Mouse (Mus musculus) forebrain, postnatal 0 days (tissue): Measurements from ENCODE around the gene Tinagl1. TPM values are rescaled to one million over a fixed set of nuclear protein-coding genes. Genes with fewer than 3 reads are reported as not detected.

Source experiments
- ATAC-seq: fragments of 200-750 bp; cut with Nextera tagmentation; 2 replicates; pipeline ENCODE4 v1.8.0; 2017; ENCODE audit warnings: mild to moderate bottlenecking, moderate library complexity
- DNase-seq: peaks from one replicate; pipeline ENCODE4 v3.0.0-alpha.2; 2015
- H3K27ac ChIP-seq: fragments of 300-500 bp; sonication (generic); 2 replicates; pipeline ENCODE4 v1.5.1; 2014; ENCODE audit warnings: low read depth, mild to moderate bottlenecking, antibody characterized with exemption, low read length, moderate library complexity, mixed read lengths
- H3K27me3 ChIP-seq: fragments of 300-500 bp; sonication (generic); 2 replicates; pipeline ENCODE4 v1.6.1; 2014; ENCODE audit warnings: mild to moderate bottlenecking, low read length, mixed read lengths; ENCODE audit not compliant: insufficient read depth
- H3K36me3 ChIP-seq: fragments of 300-500 bp; sonication (generic); 2 replicates; pipeline ENCODE4 v1.6.1; 2014; ENCODE audit warnings: mild to moderate bottlenecking, moderate library complexity; ENCODE audit not compliant: insufficient read depth
- H3K4me1 ChIP-seq: fragments of 300-500 bp; sonication (generic); 2 replicates; pipeline ENCODE4 v1.6.1; 2014; ENCODE audit warnings: antibody characterized with exemption; ENCODE audit not compliant: insufficient read depth
- H3K4me2 ChIP-seq: fragments of 300-500 bp; sonication (generic); 2 replicates; pipeline ENCODE4 v1.6.1; 2014; ENCODE audit warnings: low read depth, mild to moderate bottlenecking, moderate library complexity
- H3K4me3 ChIP-seq: fragments of 300-500 bp; sonication (generic); 2 replicates; pipeline ENCODE4 v1.5.1; 2014; ENCODE audit warnings: low read depth, low read length, mixed read lengths
- H3K9ac ChIP-seq: fragments of 300-500 bp; sonication (generic); 2 replicates; pipeline ENCODE4 v1.6.1; 2014; ENCODE audit warnings: mild to moderate bottlenecking
- H3K9me3 ChIP-seq: fragments of 300-500 bp; sonication (generic); 2 replicates; pipeline ENCODE4 v1.6.1; 2016; ENCODE audit warnings: low read length
- CTCF ChIP-seq: sonication (generic); IDR thresholded peaks from 2 replicates; pipeline ENCODE4 v1.5.1; 2016; ENCODE audit warnings: antibody characterized with exemption, control low read depth, low read depth
- WGBS: fragments of 180-500 bp; shearing (Covaris S2); extraction: QIAGEN DNeasy Blood & Tissue Kit; methylation state at CpG from one replicate; pipeline ENCODE4 v1.1.7; 2014; 5-methylcytosine and 5-hydroxymethylcytosine counted together
- polyA plus RNA-seq: library from polyadenylated mRNA; unstranded; fragments of >200 nt; fragmentation: Nextera tagmentation; extraction: Ambion mirVana; gene quantifications from 2 replicates; pipeline ENCODE4 v1.2.1, GENCODE M21; 2015
- total RNA-seq: library from RNA; depleted of rRNA; stranded (reverse); fragments of >200 nt; gene quantifications from 2 replicates; pipeline ENCODE4 v1.2.3, GENCODE M21; 2014; rRNA removed

Gene Tinagl1
- total RNA-seq (3.5 and 6.7 TPM in 2 replicates), polyA plus RNA-seq (3.5 and 4.5 TPM in 2 replicates)

DNA sequence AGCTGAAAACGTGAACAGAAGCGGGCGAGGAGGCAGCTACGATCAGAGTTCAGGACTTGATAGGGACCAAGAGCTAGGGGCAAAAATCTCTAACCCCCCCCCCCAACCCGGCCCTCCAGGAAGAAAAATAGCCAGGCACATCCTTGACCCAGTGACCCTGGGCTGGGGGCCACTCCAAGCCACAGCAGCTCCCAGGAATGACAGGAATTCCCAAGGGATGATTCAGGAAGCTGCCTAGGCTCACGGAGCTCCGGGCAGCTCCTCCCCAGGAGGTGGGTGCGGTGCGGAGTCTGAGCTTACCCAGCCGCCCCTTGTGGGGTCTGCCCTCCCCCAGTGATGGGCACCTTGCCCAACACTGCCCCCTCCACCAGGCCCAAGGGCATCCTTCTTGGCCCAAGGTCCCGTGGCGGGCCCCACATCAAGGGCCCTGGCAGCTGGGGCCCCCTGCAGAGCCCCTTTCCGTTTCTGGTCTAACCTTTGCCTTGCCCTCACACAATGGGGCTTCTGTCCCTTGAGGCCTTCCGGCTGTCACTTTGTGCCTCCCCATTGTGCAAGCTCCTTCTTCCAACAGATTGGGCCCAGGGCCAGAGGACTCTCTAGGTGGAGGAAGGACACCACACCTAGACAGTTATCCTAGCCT is at the start of gene Tinagl1:
Tinagl1 (minus strand) TSS at position 51 of the 640 bp plus-strand sequence.
- no peak within 1 kb of the TSS for H3K27ac ChIP-seq
- no peaks in the 10 kb centered on the region for H3K4me1 ChIP-seq
- 0 out of 2 replicates have a peak within 1 kb of the TSS, but pooled peaks have one; percentile 2 for H3K4me2 ChIP-seq
- H3K27me3 ChIP-seq = peaks cover 16% of the 10 kb centered on the region
- H3K36me3 ChIP-seq = no peaks in the 10 kb centered on the region
- H3K9me3 ChIP-seq = no peaks in the 10 kb centered on the region
- H3K9ac ChIP-seq = no peak within 1 kb of the TSS
- DNase-seq (no peak), ATAC-seq (no peak)
- no peak for TF ChIP-seq CTCF
- 1% methylated on average over 14 of the region's 14 CpGs for WGBS
- H3K4me3 ChIP-seq = no peak within 1 kb of the TSS

DNA sequence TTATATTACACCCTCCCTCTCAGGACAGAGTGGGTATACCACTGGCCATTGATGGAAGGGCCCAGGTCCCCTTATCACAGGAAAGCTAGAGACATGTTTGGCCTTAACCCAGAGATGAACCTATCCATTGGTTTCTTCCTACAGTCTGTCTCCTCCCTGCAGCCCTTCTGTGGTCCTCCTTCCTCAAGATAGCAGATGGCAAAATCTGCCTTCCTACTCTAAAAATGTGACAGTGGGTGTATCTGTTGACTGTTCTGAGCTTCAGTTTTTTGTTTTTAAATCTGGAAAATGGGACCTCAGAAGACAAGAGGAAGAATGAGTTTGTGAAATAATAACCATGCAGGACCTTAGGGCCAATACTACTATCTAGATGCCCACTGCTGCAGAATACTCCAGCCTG is 49.1 kb upstream of the Tinagl1 start:
- Histone ChIP-seq H3K9ac (no peak overlapping the region), H3K27ac (no peak overlapping the region)

DNA sequence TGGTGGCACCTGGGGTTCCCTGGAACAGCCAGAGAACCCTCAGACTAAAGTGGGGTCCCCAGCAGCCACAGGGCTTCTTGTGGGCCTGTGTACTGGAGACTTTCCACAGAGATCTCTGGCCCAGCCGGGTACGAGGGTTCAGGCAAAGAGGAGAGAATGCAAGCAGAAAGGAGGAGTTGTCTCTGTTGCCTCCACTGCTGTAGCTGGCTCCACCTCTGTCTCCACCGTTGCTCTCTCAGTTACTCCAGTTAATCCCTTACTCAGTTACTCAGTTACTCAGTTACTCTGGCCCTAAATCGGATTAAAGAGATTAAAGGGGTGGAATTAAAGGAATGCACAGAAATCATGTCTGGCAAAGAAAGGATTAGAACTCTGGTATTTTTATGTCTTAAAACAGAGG is 47.3 kb upstream of the Tinagl1 start, which contains the start of gene Gm853:
Gm853 (minus strand) TSS at position 223 of the 400 bp plus-strand sequence.
- Histone ChIP-seq H3K4me2 (no peak within 1 kb of the TSS), H3K4me3 (no peak within 1 kb of the TSS), H3K9ac (no peak within 1 kb of the TSS), H3K27ac (no peak within 1 kb of the TSS), H3K9me3 (no peaks in the 10 kb centered on the region), H3K27me3 (no peaks in the 10 kb centered on the region), H3K4me1 (no peaks in the 10 kb centered on the region), H3K36me3 (no peaks in the 10 kb centered on the region)
- no peak for ATAC-seq
- TF ChIP-seq CTCF = no peak
- 56% methylated on average over 4 of the region's 4 CpGs for WGBS
- DNase-seq = no peak

More for the DNA sequence above, 49.1 kb upstream of the Tinagl1 start:
- ATAC-seq = no peak
- Histone ChIP-seq H3K27me3 (no peaks in the 10 kb centered on the region), H3K4me2 (no peak overlapping the region), H3K4me1 (no peaks in the 10 kb centered on the region), H3K9me3 (no peaks in the 10 kb centered on the region), H3K4me3 (no peak overlapping the region), H3K36me3 (no peaks in the 10 kb centered on the region)
- no peak for DNase-seq
- TF ChIP-seq CTCF = no peak

DNA sequence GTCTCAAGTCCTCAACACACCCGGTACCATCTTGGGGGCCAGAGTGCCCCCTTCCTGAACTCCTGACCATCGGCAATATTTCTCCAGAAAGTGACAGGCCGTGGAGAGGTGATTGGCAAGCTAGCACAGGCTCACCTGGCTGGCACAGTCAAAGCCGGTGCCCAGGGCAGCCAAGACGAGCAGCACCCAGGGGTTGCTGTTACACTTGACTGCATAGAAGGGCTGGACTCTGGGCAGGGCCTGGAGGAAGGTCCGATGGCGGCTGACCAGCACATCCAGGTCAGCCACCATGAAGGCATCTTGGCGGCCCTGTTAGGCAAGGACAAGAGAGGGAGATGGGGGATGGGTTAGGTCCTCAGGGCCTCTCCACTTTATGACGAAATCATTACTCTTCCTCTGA is 45.3 kb upstream of the Tinagl1 start:
- no peak for ATAC-seq
- H3K4me2 ChIP-seq = no peak overlapping the region
- no peaks in the 10 kb centered on the region for H3K36me3 ChIP-seq
- DNase-seq = no peak
- no peaks in the 10 kb centered on the region for H3K27me3 ChIP-seq
- 86% methylated on average over 9 of the region's 9 CpGs for WGBS
- no peaks in the 10 kb centered on the region for H3K9me3 ChIP-seq
- H3K4me1 ChIP-seq = no peaks in the 10 kb centered on the region
- no peak for TF ChIP-seq CTCF
- no peak overlapping the region for H3K4me3 ChIP-seq
- H3K27ac ChIP-seq = no peak overlapping the region
- H3K9ac ChIP-seq = no peak overlapping the region

DNA sequence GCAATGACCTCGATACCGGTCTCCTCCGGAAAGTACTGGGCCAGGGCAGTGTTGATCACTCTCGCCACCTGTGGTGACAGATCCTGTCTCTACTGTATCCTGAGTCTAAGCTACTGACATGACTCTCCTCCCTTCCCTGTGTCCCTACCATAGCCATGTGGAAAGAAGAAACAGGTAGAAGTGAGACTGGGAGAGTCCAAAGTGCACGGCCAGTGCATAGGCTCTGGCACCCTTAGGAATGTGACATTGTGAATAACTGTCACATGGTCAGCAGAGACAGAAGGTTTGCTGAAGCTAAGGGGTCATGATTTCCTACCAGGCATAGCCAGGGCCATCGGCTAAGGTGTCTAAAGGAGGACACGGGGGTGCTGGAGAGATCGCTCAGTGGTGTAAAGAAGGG is 40.5 kb upstream of the Tinagl1 start:
- TF ChIP-seq CTCF = no peak
- H3K9ac ChIP-seq = no peak overlapping the region
- no peaks in the 10 kb centered on the region for H3K36me3 ChIP-seq
- DNase-seq (no peak), ATAC-seq (no peak)
- H3K4me1 ChIP-seq = no peaks in the 10 kb centered on the region
- WGBS = 96% methylated on average over 8 of the region's 8 CpGs
- no peaks in the 10 kb centered on the region for H3K9me3 ChIP-seq
- H3K4me3 ChIP-seq = no peak overlapping the region
- H3K4me2 ChIP-seq = no peak overlapping the region
- no peaks in the 10 kb centered on the region for H3K27me3 ChIP-seq
- no peak overlapping the region for H3K27ac ChIP-seq

DNA sequence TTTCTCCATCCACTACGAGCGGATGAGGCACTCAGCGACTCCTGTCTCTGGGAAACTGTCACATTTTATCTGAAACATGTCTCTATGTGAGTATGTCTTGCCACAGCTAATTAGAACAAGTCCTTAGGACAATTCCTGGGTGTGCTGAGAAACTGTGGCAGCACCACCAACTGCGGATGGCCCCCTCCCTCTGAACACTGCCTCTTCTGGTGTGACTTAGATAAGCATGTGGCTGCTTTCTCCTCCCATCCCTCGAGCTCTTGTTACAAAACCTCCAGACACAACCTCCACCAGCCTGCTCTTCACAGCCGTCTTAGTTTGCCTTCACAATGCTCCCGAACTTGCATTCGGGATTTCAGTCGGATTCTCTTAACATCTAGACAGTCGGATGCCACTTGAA is 38.9 kb upstream of the Tinagl1 start:
- no peak overlapping the region for H3K4me3 ChIP-seq
- 79% methylated on average over 10 of the region's 10 CpGs for WGBS
- 0 out of 2 replicates have a peak, but pooled peaks have one; percentile 7 for TF ChIP-seq CTCF

DNA sequence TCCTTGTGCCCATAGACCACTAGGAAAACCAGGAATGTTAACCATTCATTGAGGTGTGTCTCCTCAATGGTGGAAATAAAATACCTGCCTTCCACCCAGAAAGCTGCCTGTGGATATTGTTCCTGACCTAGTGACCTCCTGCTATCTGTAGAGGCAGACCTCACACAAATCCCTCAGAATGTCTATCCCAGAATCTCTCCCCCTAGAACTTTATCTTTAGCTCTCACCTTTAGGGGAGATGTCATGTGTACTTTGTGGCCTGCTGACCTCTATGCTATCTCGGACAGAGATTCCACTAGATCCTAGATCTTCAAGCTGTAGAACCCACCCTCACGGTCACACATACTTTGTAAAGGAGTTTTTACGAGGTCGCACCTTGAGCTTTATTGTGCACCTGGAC is 38.3 kb upstream of the Tinagl1 start:
- Histone ChIP-seq H3K27me3 (no peaks in the 10 kb centered on the region), H3K4me3 (no peak overlapping the region), H3K36me3 (no peaks in the 10 kb centered on the region), H3K9ac (no peak overlapping the region), H3K4me2 (no peak overlapping the region), H3K27ac (no peak overlapping the region), H3K9me3 (no peaks in the 10 kb centered on the region), H3K4me1 (no peaks in the 10 kb centered on the region)
- DNase-seq (no peak), ATAC-seq (no peak)
- no peak for TF ChIP-seq CTCF
- 93% methylated on average over 4 of the region's 4 CpGs for WGBS

More for the DNA sequence above, 38.9 kb upstream of the Tinagl1 start:
- H3K27ac ChIP-seq = no peak overlapping the region
- no peaks in the 10 kb centered on the region for H3K9me3 ChIP-seq
- no peak overlapping the region for H3K4me2 ChIP-seq
- DNase-seq (no peak), ATAC-seq (no peak)
- H3K4me1 ChIP-seq = no peaks in the 10 kb centered on the region
- no peaks in the 10 kb centered on the region for H3K36me3 ChIP-seq
- no peaks in the 10 kb centered on the region for H3K27me3 ChIP-seq
- H3K9ac ChIP-seq = no peak overlapping the region
